Mouse (Mus musculus) G1E (cell line): ENCODE measurements at regions not wholly inside any gene's neighbourhood (a gene's known extent, or its start where the extent isn't known, plus 50 kb on each side); places are given as distances from the start of the nearest gene placed in this dataset.

Source experiments
- ATAC-seq: 2 replicates; pipeline ENCODE4 v1.8.0; 2016; ENCODE audit warnings: mild to moderate bottlenecking; ENCODE audit not compliant: insufficient number of reproducible peaks, poor library complexity, low FRiP score, severe bottlenecking; ENCODE audit errors: extremely low read depth
- DNase-seq: peaks from one replicate; pipeline ENCODE4 v3.0.0; 2012; ENCODE audit warnings: low spot score
- H3K27me3 ChIP-seq: 2 replicates; pipeline ENCODE4 v1.6.1; 2012; ENCODE audit warnings: mild to moderate bottlenecking, low read length, inconsistent platforms; ENCODE audit not compliant: insufficient read depth
- H3K36me3 ChIP-seq: replicated peaks from 2 replicates; pipeline ENCODE3; 2012; ENCODE audit warnings: mild to moderate bottlenecking, inconsistent platforms
- H3K4me1 ChIP-seq: 2 replicates; pipeline ENCODE4 v1.6.1; 2012; ENCODE audit warnings: low read depth, low read length, inconsistent platforms, mixed read lengths; ENCODE audit not compliant: insufficient read depth
- H3K4me3 ChIP-seq: 2 replicates; pipeline ENCODE4 v1.5.1; 2012; ENCODE audit warnings: low read depth, mild to moderate bottlenecking, inconsistent platforms, low read length, moderate library complexity, mixed read lengths
- H3K9me3 ChIP-seq: replicated peaks from 2 replicates; pipeline ENCODE4 v1.6.1; 2012; ENCODE audit warnings: inconsistent platforms
- CTCF ChIP-seq: IDR thresholded peaks from 2 replicates; pipeline ENCODE4 v1.5.1; 2012; ENCODE audit warnings: low read depth, low read length, inconsistent platforms, mixed read lengths
- GATA1 ChIP-seq: IDR thresholded peaks from 2 replicates; pipeline ENCODE4 v1.6.1; 2012; ENCODE audit warnings: borderline replicate concordance, low read length, inconsistent platforms, mixed read lengths
- GATA2 ChIP-seq: IDR thresholded peaks from 2 replicates; pipeline ENCODE4 v1.6.1; 2012; ENCODE audit warnings: low read depth, low read length, inconsistent platforms, borderline replicate concordance
- POLR2AphosphoS5 ChIP-seq: IDR thresholded peaks from 2 replicates; pipeline ENCODE4 v1.6.1; 2012; ENCODE audit warnings: low read depth, low read length, inconsistent platforms; ENCODE audit not compliant: insufficient replicate concordance
- TAL1 ChIP-seq: conservative IDR thresholded peaks from 2 replicates; pipeline ENCODE4 v1.6.1; 2012; ENCODE audit warnings: low read depth, low read length, inconsistent platforms, mixed read lengths

- DNase-seq (no peak), ATAC-seq (no peak)
- H3K4me3 ChIP-seq, result no peak overlapping the region
- TF ChIP-seq POLR2AphosphoS5 (no peak), CTCF (no peak), GATA2 (no peak), TAL1 (no peak), GATA1 (no peak)
- H3K4me1 ChIP-seq, result no peaks in the 10 kb centered on the region
- H3K9me3 ChIP-seq, result peaks cover 43% of the 10 kb centered on the region
- H3K36me3 ChIP-seq, result no peaks in the 10 kb centered on the region
- H3K27me3 ChIP-seq, result no peaks in the 10 kb centered on the region; the same call in 1 of the 2 replicates
Measured at GRCm38 (mm10) chr15:93690717-93691116, 95.0 kb upstream of the Prickle1 start.

DNA sequence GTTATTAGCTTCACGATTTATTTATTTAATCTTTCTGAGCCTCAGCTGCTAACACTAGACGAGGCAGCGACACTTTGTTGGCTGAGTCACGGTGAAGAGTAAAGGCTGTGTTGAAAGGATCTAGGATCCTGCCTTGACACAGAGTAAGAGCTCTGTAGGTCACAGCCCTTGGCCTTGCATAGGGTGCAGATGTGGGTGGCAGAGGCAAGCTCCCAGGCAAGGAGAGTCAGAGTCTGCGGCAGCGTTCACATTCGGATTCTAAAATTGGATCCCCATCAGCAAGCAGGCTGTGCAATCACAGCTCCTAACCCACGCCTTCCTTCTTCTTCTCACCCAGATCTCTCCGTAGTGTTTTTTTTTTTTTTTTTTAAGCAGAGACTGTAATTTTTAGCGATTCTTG, 94.3 kb upstream of the Prickle1 start:
- no peaks in the 10 kb centered on the region for H3K4me1 ChIP-seq
- no peak overlapping the region for H3K4me3 ChIP-seq
- no peaks in the 10 kb centered on the region for H3K36me3 ChIP-seq
- no peak for ATAC-seq
- H3K9me3 ChIP-seq, result peaks cover 38% of the 10 kb centered on the region
- no peak for DNase-seq
- no peak for TF ChIP-seq GATA1
- TF ChIP-seq CTCF, result no peak
- TF ChIP-seq GATA2, result no peak
- no peak for TF ChIP-seq TAL1
- no peak for TF ChIP-seq POLR2AphosphoS5
- H3K27me3 ChIP-seq, result no peaks in the 10 kb centered on the region; the same call in 1 of the 2 replicates

- no peaks in the 10 kb centered on the region for H3K36me3 ChIP-seq
- H3K4me3 ChIP-seq, result no peak overlapping the region
- no peak for TF ChIP-seq GATA2
- no peak for TF ChIP-seq TAL1
- TF ChIP-seq GATA1, result no peak
- TF ChIP-seq CTCF, result no peak
- peaks cover 54% of the 10 kb centered on the region for H3K9me3 ChIP-seq
- DNase-seq, result no peak
- H3K27me3 ChIP-seq, result no peaks in the 10 kb centered on the region
- no peaks in the 10 kb centered on the region for H3K4me1 ChIP-seq
- no peak for ATAC-seq
Measured at GRCm38 (mm10) chr15:93686385-93686784, 90.7 kb upstream of the Prickle1 start.

DNA sequence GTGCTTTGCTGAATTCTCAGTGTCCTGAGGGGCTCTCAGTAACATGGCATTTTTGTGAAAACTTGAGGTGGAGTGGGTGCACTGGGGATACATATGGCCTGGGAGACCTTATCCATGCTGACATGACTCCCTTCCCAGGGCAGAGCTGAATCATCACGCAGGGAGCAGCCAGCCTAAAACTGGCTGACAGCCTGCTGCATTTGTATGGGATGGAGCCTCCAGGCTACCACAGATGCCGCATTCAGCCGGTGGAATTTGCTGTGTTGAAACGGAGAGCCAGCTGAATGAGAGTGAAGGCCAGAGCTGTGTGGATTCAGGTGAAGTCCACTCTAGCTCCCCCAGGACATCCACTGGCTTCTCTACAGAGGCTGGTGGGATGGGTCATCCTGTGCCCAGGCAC, 85.9 kb upstream of the Prickle1 start:
- Histone ChIP-seq H3K4me3 (no peak overlapping the region), H3K36me3 (no peaks in the 10 kb centered on the region), H3K9me3 (peaks cover 52% of the 10 kb centered on the region), H3K4me1 (no peaks in the 10 kb centered on the region), H3K27me3 (no peaks in the 10 kb centered on the region)
- no peak for ATAC-seq
- no peak for TF ChIP-seq POLR2AphosphoS5
- no peak for TF ChIP-seq TAL1
- TF ChIP-seq GATA2, result no peak
- no peak for TF ChIP-seq CTCF
- no peak for TF ChIP-seq GATA1
- no peak for DNase-seq

DNA sequence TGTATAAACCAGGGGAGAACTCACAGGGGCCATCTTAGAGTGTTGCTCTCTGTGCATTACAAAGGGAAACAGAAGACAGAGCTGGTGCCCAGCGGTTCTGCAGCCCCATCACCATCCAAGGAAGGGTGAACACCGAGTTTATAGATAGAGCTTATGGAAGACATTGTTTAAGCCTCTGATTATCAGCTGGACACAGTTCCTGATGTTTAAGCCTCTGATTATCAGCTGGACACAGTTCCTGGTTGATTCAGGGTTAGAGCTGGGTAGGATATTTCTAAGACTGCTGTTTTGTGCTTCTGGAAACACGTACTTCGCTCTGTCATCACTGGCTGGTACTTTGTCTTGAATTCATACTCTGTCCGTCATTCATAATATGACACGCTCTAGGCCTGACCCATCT, 79.9 kb upstream of the Prickle1 start:
- no peaks in the 10 kb centered on the region for H3K36me3 ChIP-seq
- ATAC-seq, result no peak
- H3K9me3 ChIP-seq, result peaks cover 59% of the 10 kb centered on the region
- H3K4me1 ChIP-seq, result no peaks in the 10 kb centered on the region
- H3K27me3 ChIP-seq, result no peaks in the 10 kb centered on the region
- no peak for TF ChIP-seq CTCF
- no peak for TF ChIP-seq GATA1
- no peak for TF ChIP-seq TAL1
- TF ChIP-seq GATA2, result no peak
- TF ChIP-seq POLR2AphosphoS5, result no peak
- no peak overlapping the region for H3K4me3 ChIP-seq
- DNase-seq, result no peak

DNA sequence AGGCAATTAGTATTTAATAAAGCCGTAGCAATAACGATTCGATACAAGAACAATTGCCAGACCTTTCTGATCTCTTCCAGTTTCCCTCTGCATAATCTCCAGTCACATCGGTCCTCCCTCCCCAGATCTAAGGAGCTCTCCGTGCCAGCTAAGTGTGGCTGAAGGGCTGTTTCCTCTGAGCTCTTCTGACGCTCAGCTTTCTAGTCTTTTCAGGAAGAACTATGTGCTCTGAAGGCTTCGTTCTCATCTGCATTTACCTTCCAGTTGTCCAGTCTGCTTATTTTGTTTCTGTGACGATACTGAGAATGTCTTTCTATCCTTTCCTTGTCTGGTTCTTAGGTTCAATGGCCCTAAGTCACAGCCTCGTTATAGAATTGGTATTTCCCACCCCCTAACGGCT, 78.3 kb upstream of the Prickle1 start:
- no peak for TF ChIP-seq POLR2AphosphoS5
- no peak for TF ChIP-seq GATA2
- no peak for TF ChIP-seq CTCF
- TF ChIP-seq GATA1, result no peak
- no peak for ATAC-seq
- Histone ChIP-seq H3K4me1 (no peaks in the 10 kb centered on the region), H3K9me3 (peaks cover 57% of the 10 kb centered on the region), H3K4me3 (no peak overlapping the region), H3K36me3 (no peaks in the 10 kb centered on the region), H3K27me3 (no peaks in the 10 kb centered on the region)
- no peak for DNase-seq

DNA sequence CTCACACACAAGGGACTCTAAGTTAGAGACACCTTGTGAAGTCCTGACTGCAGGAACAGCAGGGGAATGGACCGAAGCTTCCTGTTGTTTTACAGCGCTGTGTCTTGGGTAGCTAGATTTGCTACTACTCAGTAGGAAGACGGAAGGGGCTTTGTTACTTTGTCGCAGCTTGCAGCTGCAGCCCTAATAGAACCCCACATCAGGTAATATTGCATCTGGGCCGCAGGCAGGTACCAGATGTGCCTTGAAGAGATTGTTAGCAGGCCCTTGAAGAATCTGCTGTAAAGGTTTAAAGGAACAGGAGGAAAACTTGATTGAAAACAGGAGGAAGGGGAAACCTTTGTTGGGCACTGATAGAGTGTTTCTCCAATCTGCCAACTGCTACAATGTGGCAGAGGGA, 68.2 kb upstream of the Prickle1 start:
- no peaks in the 10 kb centered on the region for H3K27me3 ChIP-seq
- H3K4me3 ChIP-seq, result no peak overlapping the region
- ATAC-seq (no peak), DNase-seq (no peak)
- no peak for TF ChIP-seq POLR2AphosphoS5
- no peak for TF ChIP-seq CTCF
- no peak for TF ChIP-seq TAL1
- no peak for TF ChIP-seq GATA1
- TF ChIP-seq GATA2, result no peak
- peaks cover 53% of the 10 kb centered on the region for H3K9me3 ChIP-seq
- H3K36me3 ChIP-seq, result no peaks in the 10 kb centered on the region
- no peaks in the 10 kb centered on the region for H3K4me1 ChIP-seq
